Mouse (Mus musculus) forebrain, embryonic 11.5 days (tissue): ENCODE results near the gene Sept14. TPM values are rescaled to one million over a fixed set of nuclear protein-coding genes. Genes with fewer than 3 reads are reported as not detected.

Source experiments
- ATAC-seq: fragments of 200-750 bp; cut with Nextera tagmentation; replicated peaks from 2 replicates; pipeline ENCODE4 v1.8.0; 2017; ENCODE audit warnings: moderate TSS enrichment; ENCODE audit not compliant: low FRiP score
- DNase-seq: peaks from one replicate; pipeline ENCODE4 v3.0.0-alpha.2; 2017; ENCODE audit warnings: low spot score
- H3K27ac ChIP-seq: fragments of 300-500 bp; sonication (generic); 2 replicates; pipeline ENCODE4 v1.5.1; 2014; ENCODE audit warnings: low read depth, low read length
- H3K27me3 ChIP-seq: fragments of 300-500 bp; sonication (generic); 2 replicates; pipeline ENCODE4 v1.6.1; 2014; ENCODE audit warnings: mild to moderate bottlenecking, low read length, mixed read lengths; ENCODE audit not compliant: control insufficient read depth, insufficient read depth
- H3K36me3 ChIP-seq: fragments of 300-500 bp; sonication (generic); 2 replicates; pipeline ENCODE4 v1.6.1; 2014; ENCODE audit warnings: mild to moderate bottlenecking, low read length, moderate library complexity, mixed read lengths; ENCODE audit not compliant: control insufficient read depth, insufficient read depth
- H3K4me1 ChIP-seq: fragments of 300-500 bp; sonication (generic); replicated peaks from 2 replicates; pipeline ENCODE4 v1.6.1; 2014; ENCODE audit warnings: low read length, mixed read lengths; ENCODE audit not compliant: control insufficient read depth, insufficient read depth
- H3K4me2 ChIP-seq: fragments of 300-500 bp; sonication (generic); 2 replicates; pipeline ENCODE4 v1.6.1; 2014; ENCODE audit warnings: low read depth, mild to moderate bottlenecking, low read length, moderate library complexity, mixed read lengths; ENCODE audit not compliant: severe bottlenecking
- H3K4me3 ChIP-seq: fragments of 300-500 bp; sonication (generic); 2 replicates; pipeline ENCODE4 v1.5.1; 2014; ENCODE audit warnings: low read depth, low read length
- H3K9ac ChIP-seq: fragments of 300-500 bp; sonication (generic); 2 replicates; pipeline ENCODE4 v1.6.1; 2014; ENCODE audit warnings: low read length
- H3K9me3 ChIP-seq: fragments of 300-500 bp; sonication (generic); 2 replicates; pipeline ENCODE4 v1.6.1; 2016; ENCODE audit warnings: low read length, mixed read lengths; ENCODE audit not compliant: control insufficient read depth
- WGBS: fragments of 180-500 bp; shearing (Covaris S2); extraction: QIAGEN DNeasy Blood & Tissue Kit; methylation state at CpG from one replicate; pipeline ENCODE4 v1.1.7; 2014; 5-methylcytosine and 5-hydroxymethylcytosine counted together
- polyA plus RNA-seq: library from polyadenylated mRNA; unstranded; fragments of >200 nt; fragmentation: Nextera tagmentation; extraction: Ambion mirVana; gene quantifications from 2 replicates; pipeline ENCODE4 v1.2.1, GENCODE M21; 2014

Sept14 gene
- polyA plus RNA-seq, 1 experiment from 2014 or later, result not detected

DNA sequence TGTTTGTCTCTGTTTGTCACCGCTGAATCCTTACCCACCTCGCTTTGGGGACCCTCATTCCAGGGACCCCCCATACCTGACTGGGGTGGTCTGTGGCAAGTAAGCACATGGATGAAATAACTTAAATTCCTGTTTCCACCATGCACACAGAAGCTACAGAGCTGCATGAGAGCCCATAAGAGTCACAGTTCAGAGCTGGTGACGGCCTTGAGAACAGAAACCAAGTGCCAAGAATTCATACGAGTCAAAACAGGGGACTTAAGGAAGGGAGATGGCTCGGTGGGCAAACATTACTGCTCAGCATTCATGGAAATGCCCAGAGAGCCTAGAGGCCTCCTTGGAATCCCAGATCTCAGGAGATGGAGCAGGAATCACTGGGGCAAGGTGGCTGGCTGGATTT, 44.2 kb downstream of the Sept14 start:
- Histone ChIP-seq H3K9me3 (no peaks in the 10 kb centered on the region), H3K4me3 (no peak overlapping the region), H3K27ac (no peak overlapping the region), H3K4me2 (no peak overlapping the region), H3K27me3 (no peaks in the 10 kb centered on the region), H3K4me1 (0 out of 2 replicates have a peak, but pooled peaks cover 2% of the 10 kb centered on the region), H3K36me3 (no peaks in the 10 kb centered on the region), H3K9ac (no peak overlapping the region)
- WGBS, result 91% methylated on average over 5 of the region's 5 CpGs
- no peak for ATAC-seq
- DNase-seq, result no peak

DNA sequence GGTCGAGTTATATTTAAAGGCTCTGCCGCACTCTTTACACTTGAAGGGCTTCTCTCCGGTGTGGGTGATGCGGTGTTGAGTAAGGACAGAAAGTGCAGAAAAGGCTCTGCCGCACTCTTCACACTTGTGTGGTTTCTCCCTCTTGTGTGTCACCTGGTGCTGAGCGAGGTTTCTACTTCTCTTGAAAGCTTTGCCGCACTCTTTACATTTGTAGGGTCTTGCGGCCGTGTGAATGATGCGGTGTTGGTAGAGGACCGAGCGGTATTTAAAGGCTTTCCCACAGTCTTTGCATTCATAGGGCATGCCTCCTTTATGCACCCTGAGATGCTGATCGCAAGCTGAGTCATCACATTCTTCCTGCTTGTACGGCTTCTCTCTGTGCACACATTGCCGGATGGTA, 50.4 kb downstream of the Sept14 start:
- Histone ChIP-seq H3K9ac (no peak overlapping the region), H3K4me1 (no peaks in the 10 kb centered on the region), H3K36me3 (peaks cover 10% of the 10 kb centered on the region; the same call in 1 of the 2 replicates), H3K4me3 (no peak overlapping the region), H3K9me3 (no peaks in the 10 kb centered on the region), H3K27ac (no peak overlapping the region), H3K4me2 (no peak overlapping the region), H3K27me3 (no peaks in the 10 kb centered on the region)
- DNase-seq, result no peak
- WGBS, result 94% methylated on average over 15 of the region's 15 CpGs
- no peak for ATAC-seq

DNA sequence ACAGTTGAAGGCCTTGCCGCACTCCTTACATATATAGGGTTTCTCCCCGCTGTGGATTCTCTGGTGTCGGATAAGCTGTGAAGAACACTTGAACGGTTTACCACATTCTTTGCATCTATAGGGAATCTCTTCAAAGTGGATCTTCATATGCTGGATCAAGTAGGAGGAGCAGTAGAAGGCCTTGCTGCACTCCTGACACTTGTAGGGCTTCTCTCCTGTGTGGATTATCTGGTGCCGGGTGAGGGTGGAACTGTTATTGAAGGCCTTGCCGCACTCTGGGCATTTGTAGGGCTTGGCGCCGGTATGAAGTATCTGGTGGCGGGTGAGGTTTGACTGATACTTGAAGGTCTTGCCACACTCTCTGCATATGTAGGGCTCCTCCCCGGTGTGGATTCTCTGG, 51.3 kb downstream of the Sept14 start:
- Histone ChIP-seq H3K9ac (no peak overlapping the region), H3K9me3 (no peaks in the 10 kb centered on the region), H3K36me3 (peaks cover 10% of the 10 kb centered on the region; the same call in 1 of the 2 replicates), H3K27me3 (no peaks in the 10 kb centered on the region), H3K4me1 (no peaks in the 10 kb centered on the region), H3K4me2 (no peak overlapping the region), H3K27ac (no peak overlapping the region), H3K4me3 (no peak overlapping the region)
- DNase-seq (no peak), ATAC-seq (no peak)
- WGBS, result 97% methylated on average over 10 of the region's 10 CpGs

DNA sequence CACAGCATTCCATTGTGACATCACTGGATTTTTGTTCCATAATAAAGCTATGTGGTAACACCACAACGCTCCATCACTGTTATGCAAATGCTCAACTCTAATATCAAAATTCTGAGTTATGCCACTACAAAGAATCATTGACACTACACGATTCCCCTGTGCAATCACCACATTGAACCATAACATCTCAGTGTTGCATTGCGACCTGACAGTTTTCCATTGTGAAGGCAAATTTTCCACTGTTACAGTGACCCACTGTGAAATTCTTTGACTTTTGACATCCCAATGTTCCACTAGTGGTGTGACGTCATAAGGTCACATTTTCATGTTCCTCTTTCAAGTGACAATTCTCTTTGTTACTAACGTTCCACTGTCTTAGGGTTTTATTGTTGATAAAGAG, 57.5 kb downstream of the Sept14 start:
- Histone ChIP-seq H3K27ac (no peak overlapping the region), H3K36me3 (no peaks in the 10 kb centered on the region), H3K9me3 (no peaks in the 10 kb centered on the region), H3K4me1 (no peaks in the 10 kb centered on the region), H3K27me3 (no peaks in the 10 kb centered on the region), H3K4me2 (no peak overlapping the region), H3K9ac (no peak overlapping the region), H3K4me3 (no peak overlapping the region)
- DNase-seq, result no peak
- no peak for ATAC-seq
- 94% methylated on average over 5 of the region's 5 CpGs for WGBS

Other genes starting within 250 kb of the Sept14 start
- 61.6 and 62.9 TPM in 2 replicates for gene Sfswap, start 207.3 kb downstream of the Sept14 start, polyA plus RNA-seq
- gene Mmp17, start 124.3 kb downstream of the Sept14 start, polyA plus RNA-seq, result 6.5 and 8.4 TPM in 2 replicates
- 8.3 and 8.5 TPM in 2 replicates for gene Zfp11, start 38.4 kb downstream of the Sept14 start, polyA plus RNA-seq
- 164 and 185 TPM in 2 replicates for gene Mrps17, start 7.0 kb upstream of the Sept14 start, polyA plus RNA-seq
- gene Nipsnap2, start 16.6 kb upstream of the Sept14 start, polyA plus RNA-seq, result 75.0 and 77.3 TPM in 2 replicates
- gene Psph, start 78.9 kb upstream of the Sept14 start, polyA plus RNA-seq, result 45.2 and 46.4 TPM in 2 replicates
- 43.5 and 45.0 TPM in 2 replicates for gene Sumf2, start 138.5 kb upstream of the Sept14 start, polyA plus RNA-seq
- 880 and 904 TPM in 2 replicates for gene Chchd2, start 179.0 kb upstream of the Sept14 start, polyA plus RNA-seq
- gene Zbed5, start 187.2 kb upstream of the Sept14 start, polyA plus RNA-seq, result 5.8 and 6.0 TPM in 2 replicates
- 0.25 and 0.33 TPM in 2 replicates for gene Phkg1, start 190.0 kb upstream of the Sept14 start, polyA plus RNA-seq
- 4.0 and 5.1 TPM in 2 replicates for gene Nupr1l, start 200.0 kb upstream of the Sept14 start, polyA plus RNA-seq
- gene Vkorc1l1, start 233.5 kb upstream of the Sept14 start, polyA plus RNA-seq, result 32.1 and 35.7 TPM in 2 replicates